8 mouse cellular contexts compared by ENCODE assay signal in genomic region chr7:127195544-127196295, GRCm38 (mm10). TPM values are rescaled to one million over a fixed set of nuclear protein-coding genes. Genes with fewer than 3 reads are reported as not detected.
DNase-seq lines count a peak whose midpoint lies in the region; ATAC-seq and TF ChIP-seq lines count a peak whose summit lies in the region.

Gene Cd2bp2, minus strand, starts transcription at chr7:127196050.

- TF ChIP-seq CTCF in cortical plate, adult 2 months (IDR thresholded peaks at IDR 0.05; ENCODE audit: extremely low read depth, insufficient read depth, low read length): no peak

- peak; percentile 56 for TF ChIP-seq POLR2A in cortical plate, adult 2 months (IDR thresholded peaks at IDR 0.05; ENCODE audit: extremely low read depth, insufficient read depth, low read length)

- peak within 1 kb of the TSS; percentile 66 for H3K4me3 ChIP-seq in cortical plate, adult 2 months (ENCODE audit: insufficient read depth, low read length)
- peak within 1 kb of the TSS; percentile 97 for H3K4me3 ChIP-seq in megakaryocyte, embryonic 14.5 days (replicated peaks)

- H3K27me3 ChIP-seq in megakaryocyte, embryonic 14.5 days (replicated peaks): no peaks in the 10 kb centered on the region

- ATAC-seq in activated CD4-positive, CD25-positive, alpha-beta regulatory T cell, adult 4 months: peak; percentile 100

- H3K27ac ChIP-seq in cortical plate, adult 2 months (ENCODE audit: insufficient read depth, low read length): no peak within 1 kb of the TSS; the same call in 1 of the 2 replicates

- peak; percentile 89 to 94 for DNase-seq in gastrocnemius, adult 8-10 months (ENCODE audit: low spot score in 2 of 2)
- DNase-seq in hindlimb bud, embryonic 11.5 days (ENCODE audit: extremely low spot score, low read depth, low spot score): peak; percentile 93
- DNase-seq in left cerebral cortex, adult 8-10 months (ENCODE audit: low spot score in 2 of 2): peak; percentile 90 to 97
- DNase-seq in right cerebral cortex, postnatal 10 days (ENCODE audit: low spot score in 2 of 2): peak; percentile 98 to 99
- peak; percentile 87 for DNase-seq in urinary bladder, postnatal 25 days (ENCODE audit: low spot score)

- peaks cover 86% of the 10 kb centered on the region for H3K36me3 ChIP-seq in megakaryocyte, embryonic 14.5 days (replicated peaks; ENCODE audit: low read length)

- peaks cover 2% of the 10 kb centered on the region; the same call in 1 of the 2 replicates for H3K4me1 ChIP-seq in cortical plate, adult 2 months (ENCODE audit: control insufficient read depth, insufficient read depth, low read length)
- H3K4me1 ChIP-seq in megakaryocyte, embryonic 14.5 days: peaks cover 66% of the 10 kb centered on the region

- no peaks in the 10 kb centered on the region for H3K9me3 ChIP-seq in megakaryocyte, embryonic 14.5 days

RNA-seq across cellular contexts. Expression of gene Cd2bp2, which starts in this region (rescaled TPM):
- polyA plus RNA-seq in activated CD4-positive, CD25-positive, alpha-beta regulatory T cell, adult 4 months (2017; shearing (Covaris generic)): 10 to 100 TPM; 38.9 to 50.5 TPM
- polyA plus RNA-seq in cortical plate, adult 2 months (2012; rRNA removed): 85.0 and 99.3 TPM in 2 replicates
- 10 to 100 TPM; 25.2 to 35.0 (median 32.7) TPM for total RNA-seq in gastrocnemius, adult 8-10 months (2022)
- 100 to 1,000 TPM in 2 of 4 experiments, 10 to 100 TPM in 2; 89.7 to 111 (median 98.2) TPM for total RNA-seq in left cerebral cortex, adult 8-10 months (2022)
- 13.5 and 43.5 TPM in 2 replicates for polyA plus RNA-seq in megakaryocyte, embryonic 14.5 days (2012; ENCODE audit: insufficient read depth, low replicate concordance)
